In genomic region chr17:74922016-74922415, GRCm38 (mm10) we compare ENCODE assay signal across 23 mouse cellular contexts.
DNase-seq lines count a peak whose midpoint lies in the region; ATAC-seq lines count a peak whose summit lies in the region.
"Had no signal": no experiment of that assay in that cellular context is flagged by ENCODE, and none has a peak within 500 bp of the region (broad histone marks: within the 10 kb centered on the region; RNA-seq: fewer than 3 reads in every experiment).

No protein-coding gene starts in this region.

- H3K9ac ChIP-seq in forebrain, embryonic 15.5 days (replicated peaks): no peak overlapping the region
- H3K9ac ChIP-seq in forebrain, embryonic 11.5 days (ENCODE audit: low read length): no peak overlapping the region
- no peak overlapping the region for H3K9ac ChIP-seq in kidney, embryonic 16.5 days (replicated peaks; ENCODE audit: low read length)
- H3K9ac ChIP-seq in lung, embryonic 15.5 days: no peak overlapping the region
- H3K9ac ChIP-seq in neural tube, embryonic 13.5 days: no peak overlapping the region
- H3K9ac ChIP-seq: embryonic facial prominence, embryonic 12.5 days; heart, embryonic 12.5 days; hindbrain, embryonic 13.5 days; limb, embryonic 12.5 days; liver, embryonic 13.5 days; stomach, embryonic 15.5 days had no signal

- no peak overlapping the region for H3K4me2 ChIP-seq in forebrain, embryonic 15.5 days (replicated peaks)
- no peak overlapping the region for H3K4me2 ChIP-seq in forebrain, embryonic 11.5 days (ENCODE audit: low read depth, low read length, severe bottlenecking)
- H3K4me2 ChIP-seq in kidney, embryonic 16.5 days (replicated peaks; ENCODE audit: low read depth, low read length): no peak overlapping the region
- H3K4me2 ChIP-seq in lung, embryonic 15.5 days: no peak overlapping the region
- no peak overlapping the region for H3K4me2 ChIP-seq in neural tube, embryonic 13.5 days
- H3K4me2 ChIP-seq: embryonic facial prominence, embryonic 12.5 days; heart, embryonic 12.5 days; hindbrain, embryonic 13.5 days; liver, embryonic 13.5 days; stomach, embryonic 15.5 days had no signal

- no peaks in the 10 kb centered on the region for H3K4me1 ChIP-seq in forebrain, embryonic 15.5 days
- H3K4me1 ChIP-seq in forebrain, embryonic 11.5 days (replicated peaks; ENCODE audit: control insufficient read depth, insufficient read depth, low read length): no peaks in the 10 kb centered on the region
- H3K4me1 ChIP-seq in kidney, embryonic 16.5 days (ENCODE audit: insufficient read depth, low read length): peaks cover 10% of the 10 kb centered on the region
- H3K4me1 ChIP-seq in lung, embryonic 15.5 days: 0 out of 2 replicates have a peak, but pooled peaks cover 12% of the 10 kb centered on the region
- H3K4me1 ChIP-seq in neural tube, embryonic 13.5 days (replicated peaks): peaks cover 12% of the 10 kb centered on the region
- H3K4me1 ChIP-seq: hindbrain, embryonic 13.5 days; liver, embryonic 13.5 days; stomach, embryonic 15.5 days had no signal

- no peaks in the 10 kb centered on the region for H3K9me3 ChIP-seq in forebrain, embryonic 15.5 days
- H3K9me3 ChIP-seq in forebrain, embryonic 11.5 days (ENCODE audit: control insufficient read depth, low read length): no peaks in the 10 kb centered on the region
- 0 out of 2 replicates have a peak, but pooled peaks cover 3% of the 10 kb centered on the region for H3K9me3 ChIP-seq in kidney, embryonic 16.5 days (ENCODE audit: low read length)
- no peaks in the 10 kb centered on the region for H3K9me3 ChIP-seq in lung, embryonic 15.5 days
- no peaks in the 10 kb centered on the region for H3K9me3 ChIP-seq in neural tube, embryonic 13.5 days
- H3K9me3 ChIP-seq: embryonic facial prominence, embryonic 12.5 days; hindbrain, embryonic 13.5 days; liver, embryonic 13.5 days; stomach, embryonic 15.5 days had no signal

- no peaks in the 10 kb centered on the region for H3K36me3 ChIP-seq in forebrain, embryonic 15.5 days
- no peaks in the 10 kb centered on the region for H3K36me3 ChIP-seq in forebrain, embryonic 11.5 days (ENCODE audit: control insufficient read depth, insufficient read depth, low read length)
- no peaks in the 10 kb centered on the region for H3K36me3 ChIP-seq in kidney, embryonic 16.5 days (ENCODE audit: insufficient read depth, low read length)
- no peaks in the 10 kb centered on the region for H3K36me3 ChIP-seq in lung, embryonic 15.5 days
- no peaks in the 10 kb centered on the region for H3K36me3 ChIP-seq in neural tube, embryonic 13.5 days
- H3K36me3 ChIP-seq: embryonic facial prominence, embryonic 12.5 days; heart, embryonic 12.5 days; hindbrain, embryonic 13.5 days; limb, embryonic 12.5 days; liver, embryonic 13.5 days; midbrain, embryonic 10.5 days; stomach, embryonic 15.5 days had no signal

- 0 out of 2 replicates have a peak, but pooled peaks have one; percentile 23 for ATAC-seq in forebrain, embryonic 15.5 days (replicated peaks)
- no peak for ATAC-seq in forebrain, embryonic 11.5 days (replicated peaks; ENCODE audit: low FRiP score)
- ATAC-seq in kidney, embryonic 16.5 days (ENCODE audit: low FRiP score, low TSS enrichment): 0 out of 2 replicates have a peak, but pooled peaks have one; percentile 24
- ATAC-seq in lung, embryonic 15.5 days (ENCODE audit: borderline replicate concordance, extremely low read depth, low FRiP score, low TSS enrichment): peak; percentile 47
- ATAC-seq in neural tube, embryonic 13.5 days (ENCODE audit: low read depth): peak; percentile 32; the same call in 1 of the 2 replicates
- ATAC-seq: Patski had no signal

- no peak overlapping the region for H3K4me3 ChIP-seq in forebrain, embryonic 15.5 days
- no peak overlapping the region for H3K4me3 ChIP-seq in forebrain, embryonic 11.5 days (ENCODE audit: low read depth, low read length)
- H3K4me3 ChIP-seq in kidney, embryonic 16.5 days (ENCODE audit: low read length): no peak overlapping the region
- no peak overlapping the region for H3K4me3 ChIP-seq in lung, embryonic 15.5 days
- no peak overlapping the region for H3K4me3 ChIP-seq in neural tube, embryonic 13.5 days
- H3K4me3 ChIP-seq: embryonic facial prominence, embryonic 12.5 days; heart, embryonic 12.5 days; hindbrain, embryonic 13.5 days; limb, embryonic 12.5 days; liver, embryonic 13.5 days; midbrain, embryonic 10.5 days; myocyte; stomach, embryonic 15.5 days had no signal

- no peak overlapping the region for H3K27ac ChIP-seq in forebrain, embryonic 15.5 days (replicated peaks)
- no peak overlapping the region for H3K27ac ChIP-seq in forebrain, embryonic 11.5 days (ENCODE audit: low read depth, low read length)
- H3K27ac ChIP-seq in kidney, embryonic 16.5 days (ENCODE audit: low read length): no peak overlapping the region; the same call in 1 of the 2 replicates
- H3K27ac ChIP-seq in lung, embryonic 15.5 days: peak overlapping the region; percentile 41; the same call in 1 of the 2 replicates
- no peak overlapping the region for H3K27ac ChIP-seq in neural tube, embryonic 13.5 days (replicated peaks)
- H3K27ac ChIP-seq: embryonic facial prominence, embryonic 12.5 days; hindbrain, embryonic 13.5 days; liver, embryonic 13.5 days; midbrain, embryonic 10.5 days; stomach, embryonic 15.5 days had no signal

- H3K27me3 ChIP-seq in forebrain, embryonic 15.5 days: no peaks in the 10 kb centered on the region
- H3K27me3 ChIP-seq in forebrain, embryonic 11.5 days (ENCODE audit: control insufficient read depth, insufficient read depth, low read length): no peaks in the 10 kb centered on the region
- no peaks in the 10 kb centered on the region for H3K27me3 ChIP-seq in kidney, embryonic 16.5 days (ENCODE audit: insufficient read depth, low read length)
- H3K27me3 ChIP-seq in lung, embryonic 15.5 days: no peaks in the 10 kb centered on the region
- H3K27me3 ChIP-seq in neural tube, embryonic 13.5 days: no peaks in the 10 kb centered on the region
- H3K27me3 ChIP-seq: embryonic facial prominence, embryonic 12.5 days; heart, embryonic 12.5 days; hindbrain, embryonic 13.5 days; limb, embryonic 12.5 days; liver, embryonic 13.5 days; Patski; stomach, embryonic 15.5 days had no signal

- WGBS in forebrain, embryonic 15.5 days: 86% methylated on average over 4 of the region's 4 CpGs
- 85% methylated on average over 4 of the region's 4 CpGs for WGBS in forebrain, embryonic 11.5 days
- 54% methylated on average over 4 of the region's 4 CpGs for WGBS in kidney, embryonic 16.5 days
- 57% methylated on average over 4 of the region's 4 CpGs for WGBS in lung, embryonic 15.5 days
- WGBS in neural tube, embryonic 13.5 days: 75% methylated on average over 4 of the region's 4 CpGs

- no peak for DNase-seq in forebrain, embryonic 11.5 days (ENCODE audit: low spot score)
- no peak for DNase-seq in kidney, adult 11 months
- no peak for DNase-seq in lung, postnatal 25 days (ENCODE audit: low spot score)
- DNase-seq in neural tube, embryonic 10.5 days (ENCODE audit: extremely low spot score, low spot score): no peak
- DNase-seq: adrenal gland, postnatal 10 days; cerebellum, adult 8-10 months; cerebellum, postnatal 25 days; gastrocnemius, postnatal 10 days; kidney, adult 2 months; liver, embryonic 13.5 days; right cerebral cortex, postnatal 25 days had no signal
